Mouse (Mus musculus): ENCODE data around the gene Zfp507. TPM values are rescaled to one million over a fixed set of nuclear protein-coding genes. Genes with fewer than 3 reads are reported as not detected.

Zfp507 gene
- polyA plus RNA-seq, 1 experiment from 2014 or later = 3.8 TPM

DNA sequence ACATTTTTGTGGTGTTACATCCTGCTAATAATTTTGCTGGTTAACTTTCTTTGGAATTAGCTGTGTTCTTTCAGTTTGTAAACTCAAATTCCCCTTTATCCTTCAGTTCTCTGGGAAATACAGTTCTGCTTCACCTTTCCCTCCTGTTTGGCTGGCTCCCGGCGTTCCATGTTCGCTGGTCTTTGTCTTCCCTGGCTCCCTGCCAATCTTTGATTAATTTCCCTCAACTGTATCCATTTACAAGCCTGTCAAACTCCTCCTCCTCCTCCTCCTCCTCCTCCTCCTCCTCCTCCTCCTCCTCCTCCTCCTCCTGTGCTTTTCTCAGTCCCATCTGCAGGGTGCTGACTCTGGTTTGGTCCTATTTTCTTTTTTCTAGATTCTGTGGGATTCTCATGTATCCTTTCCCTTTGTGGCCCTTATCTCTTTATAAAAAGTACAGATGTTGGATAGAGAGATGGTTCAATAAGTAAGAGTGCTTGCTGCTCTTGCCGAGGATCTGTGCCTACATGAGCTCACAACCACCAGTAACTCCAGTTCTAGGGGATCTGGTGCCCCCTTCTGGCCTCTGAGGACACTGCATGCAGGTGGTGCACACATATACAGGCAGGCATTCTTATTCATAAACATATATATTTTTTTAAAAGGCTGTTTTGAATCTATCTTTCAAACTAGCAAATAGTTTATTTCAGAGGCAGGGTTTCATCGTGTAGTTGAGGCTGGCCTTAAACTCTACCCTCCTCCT is 62.1 kb downstream of the Zfp507 start:
- Histone ChIP-seq H3K4me2 (ENCODE audit: low read depth, low read length) (no peak overlapping the region), H3K9me3 (ENCODE audit: low read length) (no peaks in the 10 kb centered on the region; the same call in 1 of the 2 replicates), H3K4me3 (ENCODE audit: low read depth, low read length) (no peak overlapping the region), H3K36me3 (replicated peaks; ENCODE audit: insufficient read depth, low read length) (no peaks in the 10 kb centered on the region; the same call in 1 of the 2 replicates), H3K9ac (replicated peaks) (no peak overlapping the region), H3K27me3 (ENCODE audit: insufficient read depth, low read length) (no peaks in the 10 kb centered on the region), H3K4me1 (ENCODE audit: insufficient read depth) (peaks cover under 1% of the 10 kb centered on the region; the same call in 1 of the 2 replicates), H3K27ac (ENCODE audit: low read depth) (no peak overlapping the region)
- no peak for ATAC-seq
- TF ChIP-seq CTCF (IDR thresholded peaks at IDR 0.05; ENCODE audit: low read depth) (peak; percentile 73), EP300 (IDR thresholded peaks at IDR 0.05; ENCODE audit: low read depth) (no peak)
- DNase-seq = peak; percentile 72
- 69% methylated on average over 5 of the region's 5 CpGs for WGBS (ENCODE audit: insufficient replicate concordance)

DNA sequence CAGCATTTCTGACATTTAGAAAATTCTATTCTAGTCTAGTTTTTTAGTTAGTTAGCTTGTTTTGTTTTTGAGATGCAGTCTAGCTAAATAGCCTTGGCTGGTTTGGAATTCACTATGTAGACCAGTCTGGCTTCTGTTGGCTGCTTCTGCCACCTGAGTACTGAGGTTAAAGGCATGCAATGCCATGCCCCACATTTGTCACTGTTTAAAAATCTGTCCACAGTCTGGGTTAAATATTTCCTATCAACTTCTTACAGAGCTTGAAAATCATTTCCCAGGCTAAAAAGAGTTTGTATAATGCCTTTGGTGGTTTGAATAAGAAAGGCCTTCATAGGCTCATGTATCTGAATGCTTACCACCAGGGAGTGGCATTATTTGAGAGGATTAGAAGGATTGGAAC is 63.9 kb downstream of the Zfp507 start:
- Histone ChIP-seq H3K27ac (ENCODE audit: low read depth) (no peak overlapping the region), H3K4me2 (ENCODE audit: low read depth, low read length) (no peak overlapping the region), H3K9ac (replicated peaks) (no peak overlapping the region), H3K4me1 (ENCODE audit: insufficient read depth) (no peaks in the 10 kb centered on the region), H3K27me3 (ENCODE audit: insufficient read depth, low read length) (no peaks in the 10 kb centered on the region), H3K36me3 (replicated peaks; ENCODE audit: insufficient read depth, low read length) (no peaks in the 10 kb centered on the region; the same call in 1 of the 2 replicates), H3K4me3 (ENCODE audit: low read depth, low read length) (no peak overlapping the region), H3K9me3 (ENCODE audit: low read length) (no peaks in the 10 kb centered on the region; the same call in 1 of the 2 replicates)
- no peak for ATAC-seq
- DNase-seq = no peak
- no peak for TF ChIP-seq EP300 (IDR thresholded peaks at IDR 0.05; ENCODE audit: low read depth)
- no peak for TF ChIP-seq CTCF (IDR thresholded peaks at IDR 0.05; ENCODE audit: low read depth)

DNA sequence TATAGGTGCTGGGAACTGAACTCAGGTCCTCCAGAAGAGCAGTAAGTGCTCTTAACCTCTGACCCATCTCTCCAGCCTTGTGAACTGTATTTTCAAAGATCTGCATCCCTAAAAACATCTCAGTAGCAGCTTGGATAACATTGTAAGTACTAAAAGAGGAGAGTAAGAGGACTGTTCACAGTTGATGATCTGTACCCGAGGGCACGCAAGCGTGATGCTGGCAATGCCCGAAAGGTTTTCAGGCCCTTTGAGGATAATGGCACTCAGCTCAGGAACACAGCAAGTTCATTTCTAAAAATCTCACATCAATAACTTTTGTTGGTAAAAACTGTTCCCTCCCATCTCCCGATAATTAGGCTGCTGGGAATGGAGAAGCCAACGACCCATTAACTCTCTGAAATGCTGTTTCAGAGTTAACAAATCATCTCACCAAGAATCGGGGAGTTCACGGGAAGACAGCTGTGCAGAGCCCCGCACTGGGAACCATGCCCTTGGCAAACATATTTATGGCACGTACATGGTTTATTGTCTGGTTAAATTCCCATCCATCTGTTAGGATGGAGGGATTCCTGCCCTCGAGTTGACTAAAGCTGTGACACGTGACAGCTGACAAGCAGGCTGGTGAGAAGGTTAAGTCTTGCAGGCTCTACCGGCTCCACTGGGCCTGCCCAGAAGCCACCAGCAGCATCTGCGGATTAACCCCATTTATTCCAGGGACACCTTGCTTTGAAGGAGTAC is 69.3 kb downstream of the Zfp507 start:
- TF ChIP-seq CTCF (IDR thresholded peaks at IDR 0.05; ENCODE audit: low read depth) (no peak), EP300 (IDR thresholded peaks at IDR 0.05; ENCODE audit: low read depth) (no peak)
- Histone ChIP-seq H3K4me3 (ENCODE audit: low read depth, low read length) (no peak overlapping the region), H3K9me3 (ENCODE audit: low read length) (no peaks in the 10 kb centered on the region; the same call in 1 of the 2 replicates), H3K4me1 (ENCODE audit: insufficient read depth) (no peaks in the 10 kb centered on the region), H3K4me2 (ENCODE audit: low read depth, low read length) (no peak overlapping the region), H3K27ac (ENCODE audit: low read depth) (no peak overlapping the region), H3K9ac (replicated peaks) (no peak overlapping the region), H3K36me3 (replicated peaks; ENCODE audit: insufficient read depth, low read length) (no peaks in the 10 kb centered on the region; the same call in 1 of the 2 replicates), H3K27me3 (ENCODE audit: insufficient read depth, low read length) (no peaks in the 10 kb centered on the region)
- ATAC-seq = no peak
- WGBS (ENCODE audit: insufficient replicate concordance) = 84% methylated on average over 14 of the region's 14 CpGs
- no peak for DNase-seq

DNA sequence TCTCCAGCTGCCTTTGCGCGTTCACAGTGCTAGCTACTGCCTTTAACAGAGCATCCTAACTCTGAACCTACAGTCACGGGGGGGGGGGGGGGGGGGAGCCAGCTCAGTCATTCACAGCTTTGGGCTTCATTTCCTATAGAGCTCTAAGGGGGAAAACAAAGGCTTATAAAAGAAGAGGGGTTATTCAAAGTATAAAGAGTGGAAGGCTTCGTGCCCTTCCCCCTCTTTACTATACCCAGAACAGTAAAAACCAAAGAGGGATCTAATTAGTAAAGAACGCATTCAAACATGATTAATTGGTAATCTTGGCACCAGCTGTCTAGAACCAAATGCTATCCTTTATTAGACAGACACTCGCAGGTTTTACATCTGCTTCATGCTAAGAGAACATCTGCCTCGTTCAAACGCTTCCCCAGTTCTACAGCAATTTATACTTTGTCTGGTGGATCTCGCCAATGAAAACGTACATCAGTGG is 70.2 kb downstream of the Zfp507 start:
- no peaks in the 10 kb centered on the region for H3K27me3 ChIP-seq (ENCODE audit: insufficient read depth, low read length)
- H3K9ac ChIP-seq (replicated peaks) = no peak overlapping the region
- WGBS (ENCODE audit: insufficient replicate concordance) = 85% methylated on average over 10 of the region's 10 CpGs
- no peak overlapping the region for H3K4me3 ChIP-seq (ENCODE audit: low read depth, low read length)
- no peak overlapping the region for H3K4me2 ChIP-seq (ENCODE audit: low read depth, low read length)
- ATAC-seq = no peak
- H3K9me3 ChIP-seq (ENCODE audit: low read length) = no peaks in the 10 kb centered on the region
- H3K27ac ChIP-seq (ENCODE audit: low read depth) = no peak overlapping the region
- DNase-seq = no peak
- H3K4me1 ChIP-seq (ENCODE audit: insufficient read depth) = no peaks in the 10 kb centered on the region
- H3K36me3 ChIP-seq (replicated peaks; ENCODE audit: insufficient read depth, low read length) = no peaks in the 10 kb centered on the region; the same call in 1 of the 2 replicates
- TF ChIP-seq EP300 (IDR thresholded peaks at IDR 0.05; ENCODE audit: low read depth) (no peak), CTCF (IDR thresholded peaks at IDR 0.05; ENCODE audit: low read depth) (no peak)

DNA sequence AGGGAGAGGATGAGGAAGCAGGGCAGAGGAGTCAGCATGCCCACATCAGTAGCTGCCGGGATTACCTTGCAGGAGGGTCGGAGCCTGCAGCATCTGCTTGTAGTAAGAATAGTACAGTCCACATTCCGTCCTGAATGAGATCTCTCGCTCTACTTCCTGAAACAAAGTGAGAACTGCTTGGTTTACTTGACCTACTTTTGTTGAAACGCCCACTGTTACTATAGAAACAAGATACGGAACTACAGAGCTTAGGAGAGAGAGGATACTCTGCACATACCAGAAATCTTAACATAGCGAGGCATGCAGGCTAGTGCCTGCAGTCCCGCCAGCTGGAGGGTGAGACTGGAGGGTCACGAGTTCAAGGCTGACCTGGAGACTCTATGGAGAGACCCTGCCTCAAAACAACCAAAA is 73.2 kb downstream of the Zfp507 start:
- Histone ChIP-seq H3K27ac (ENCODE audit: low read depth) (no peak overlapping the region), H3K4me3 (ENCODE audit: low read depth, low read length) (no peak overlapping the region)
- DNase-seq = no peak

DNA sequence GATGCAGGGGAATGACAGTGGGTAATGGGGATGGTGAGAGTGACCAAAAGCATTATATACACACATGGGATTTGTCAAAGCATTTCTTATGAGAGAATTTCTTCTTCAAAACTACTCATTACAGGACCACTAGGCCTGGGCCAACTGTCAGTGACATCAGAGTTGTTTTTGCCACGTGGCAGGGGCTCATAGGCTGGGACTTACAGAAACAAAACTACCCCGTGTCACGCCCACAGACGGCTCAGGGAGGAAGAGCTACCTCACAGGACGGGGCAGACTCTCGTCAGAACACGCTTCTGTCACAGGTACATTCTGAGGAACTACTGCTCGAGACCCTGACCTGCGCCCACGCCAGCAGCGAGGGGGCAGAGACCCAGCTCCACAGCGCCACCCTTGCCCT is 74.4 kb downstream of the Zfp507 start:
- Histone ChIP-seq H3K36me3 (replicated peaks; ENCODE audit: insufficient read depth, low read length) (no peaks in the 10 kb centered on the region), H3K4me2 (ENCODE audit: low read depth, low read length) (no peak overlapping the region), H3K4me1 (ENCODE audit: insufficient read depth) (no peaks in the 10 kb centered on the region), H3K27ac (ENCODE audit: low read depth) (no peak overlapping the region), H3K9ac (replicated peaks) (no peak overlapping the region), H3K27me3 (ENCODE audit: insufficient read depth, low read length) (no peaks in the 10 kb centered on the region), H3K4me3 (ENCODE audit: low read depth, low read length) (no peak overlapping the region), H3K9me3 (ENCODE audit: low read length) (no peaks in the 10 kb centered on the region)
- WGBS (ENCODE audit: insufficient replicate concordance) = 85% methylated on average over 12 of the region's 12 CpGs
- TF ChIP-seq EP300 (IDR thresholded peaks at IDR 0.05; ENCODE audit: low read depth) = no peak
- ATAC-seq (no peak), DNase-seq (no peak)

More for the DNA sequence above, 73.2 kb downstream of the Zfp507 start:
- Histone ChIP-seq H3K9me3 (ENCODE audit: low read length) (no peaks in the 10 kb centered on the region), H3K4me2 (ENCODE audit: low read depth, low read length) (no peak overlapping the region), H3K4me1 (ENCODE audit: insufficient read depth) (no peaks in the 10 kb centered on the region), H3K36me3 (replicated peaks; ENCODE audit: insufficient read depth, low read length) (no peaks in the 10 kb centered on the region), H3K9ac (replicated peaks) (no peak overlapping the region), H3K27me3 (ENCODE audit: insufficient read depth, low read length) (no peaks in the 10 kb centered on the region)
- no peak for TF ChIP-seq CTCF (IDR thresholded peaks at IDR 0.05; ENCODE audit: low read depth)
- TF ChIP-seq EP300 (IDR thresholded peaks at IDR 0.05; ENCODE audit: low read depth) = no peak
- no peak for ATAC-seq
- 67% methylated on average over 9 of the region's 9 CpGs for WGBS (ENCODE audit: insufficient replicate concordance)

All from liver, postnatal 0 days (tissue).